Mouse (Mus musculus) neural tube, embryonic 11.5 days (tissue): ENCODE data around the gene Gm5580. TPM values are rescaled to one million over a fixed set of nuclear protein-coding genes. Genes with fewer than 3 reads are reported as not detected.
"Not testable (repeated sequence)": the region's sequence is repeated elsewhere in the genome, so short reads cannot be mapped to it uniquely, and the experiment has no call there.

Experiments
- ATAC-seq: fragments of 200-750 bp; cut with Nextera tagmentation; 2 replicates; pipeline ENCODE4 v1.8.0; 2017; ENCODE audit warnings: moderate number of reproducible peaks, mild to moderate bottlenecking, moderate TSS enrichment, moderate library complexity; ENCODE audit not compliant: insufficient read depth, low FRiP score, low TSS enrichment
- DNase-seq: peaks from one replicate; pipeline ENCODE4 v3.0.0-alpha.2; 2015; ENCODE audit warnings: low spot score
- H3K27ac ChIP-seq: fragments of 300-500 bp; sonication (generic); 2 replicates; pipeline ENCODE4 v1.5.1; 2014; ENCODE audit warnings: low read depth, mild to moderate bottlenecking, low read length
- H3K27me3 ChIP-seq: fragments of 300-500 bp; sonication (generic); 2 replicates; pipeline ENCODE4 v1.6.1; 2014; ENCODE audit warnings: mild to moderate bottlenecking, low read length, mixed read lengths; ENCODE audit not compliant: control insufficient read depth, insufficient read depth
- H3K36me3 ChIP-seq: fragments of 300-500 bp; sonication (generic); 2 replicates; pipeline ENCODE4 v1.6.1; 2014; ENCODE audit warnings: mild to moderate bottlenecking, low read length, moderate library complexity, mixed read lengths; ENCODE audit not compliant: control insufficient read depth, insufficient read depth
- H3K4me1 ChIP-seq: fragments of 300-500 bp; sonication (generic); 2 replicates; pipeline ENCODE4 v1.6.1; 2014; ENCODE audit warnings: low read length, mixed read lengths; ENCODE audit not compliant: control insufficient read depth, insufficient read depth
- H3K4me2 ChIP-seq: fragments of 300-500 bp; sonication (generic); 2 replicates; pipeline ENCODE4 v1.6.1; 2014; ENCODE audit warnings: low read depth, mild to moderate bottlenecking, moderate library complexity
- H3K4me3 ChIP-seq: fragments of 300-500 bp; sonication (generic); 2 replicates; pipeline ENCODE4 v1.5.1; 2014; ENCODE audit warnings: low read depth, low read length
- H3K9ac ChIP-seq: fragments of 300-500 bp; sonication (generic); 2 replicates; pipeline ENCODE4 v1.6.1; 2014; ENCODE audit warnings: mild to moderate bottlenecking, low read length
- H3K9me3 ChIP-seq: fragments of 300-500 bp; sonication (generic); 2 replicates; pipeline ENCODE4 v1.6.1; 2016; ENCODE audit warnings: low read length; ENCODE audit not compliant: control insufficient read depth
- polyA plus RNA-seq: library from polyadenylated mRNA; unstranded; fragments of >200 nt; fragmentation: Nextera tagmentation; extraction: Ambion mirVana; gene quantifications from 2 replicates; pipeline ENCODE4 v1.2.1, GENCODE M21; 2014

Gm5580 gene
- polyA plus RNA-seq, 1 experiment from 2014 or later, result 0.31 TPM

DNA sequence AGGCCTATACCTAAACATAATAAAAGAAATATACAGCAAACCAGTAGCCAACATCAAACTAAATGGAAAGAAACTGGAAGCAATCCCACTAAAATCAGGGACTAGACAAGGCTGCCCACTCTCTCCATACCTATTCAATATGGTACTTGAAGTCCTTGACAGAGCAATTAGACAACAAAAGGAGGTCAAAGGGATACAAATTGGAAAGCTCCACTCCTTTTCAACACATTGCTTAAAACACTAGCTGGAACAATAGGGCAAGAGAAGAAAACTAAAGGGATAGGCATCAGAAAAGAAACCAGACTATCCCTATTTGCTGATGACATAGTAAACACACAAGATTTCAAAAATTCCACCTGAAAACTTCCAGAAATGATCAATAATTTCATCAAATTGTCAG, 50.0 kb downstream of the Gm5580 start:
- ATAC-seq, DNase-seq, H3K36me3 ChIP-seq, H3K4me1 ChIP-seq, H3K9me3 ChIP-seq, H3K4me2 ChIP-seq, H3K27ac ChIP-seq, H3K4me3 ChIP-seq, H3K9ac ChIP-seq, H3K27me3 ChIP-seq: not testable (repeated sequence)

Other genes with a start within 250 kb of the Gm5580 start
- 38.8 and 41.6 TPM in 2 replicates for gene March8, start 213.1 kb upstream of the Gm5580 start, polyA plus RNA-seq
- 1.0 and 2.3 TPM in 2 replicates for gene Alox5, start 90.0 kb upstream of the Gm5580 start, polyA plus RNA-seq
- not detected in 2 replicates for gene Olfr211, start 62.0 kb upstream of the Gm5580 start, polyA plus RNA-seq
- gene Olfr212, start 44.6 kb upstream of the Gm5580 start, polyA plus RNA-seq, result not detected in 2 replicates
- gene Olfr213, start 12.7 kb upstream of the Gm5580 start, polyA plus RNA-seq, result not detected in 2 replicates
- gene Olfr214, start 3.1 kb downstream of the Gm5580 start, polyA plus RNA-seq, result not detected in 2 replicates
- not detected in 2 replicates for gene Olfr215, start 33.1 kb downstream of the Gm5580 start, polyA plus RNA-seq
- 290 and 302 TPM in 2 replicates for gene Zfp422, start 77.9 kb downstream of the Gm5580 start, polyA plus RNA-seq
- 11.0 and 14.5 TPM in 2 replicates for gene Depp1, start 99.5 kb downstream of the Gm5580 start, polyA plus RNA-seq
- 38.0 and 38.3 TPM in 2 replicates for gene Rassf4, start 122.8 kb downstream of the Gm5580 start, polyA plus RNA-seq
- gene Tmem72, start 165.8 kb downstream of the Gm5580 start, polyA plus RNA-seq, result 0.04 and 0.12 TPM in 2 replicates